Mouse (Mus musculus) olfactory bulb, adult 2 months (tissue): Measurements from ENCODE around the gene Gm14085.

Experiments used
- CTCF ChIP-seq: fragments of 200-500 bp; IDR thresholded peaks from 2 replicates; pipeline ENCODE4 v1.5.1; 2012; ENCODE audit warnings: low read depth, mild to moderate bottlenecking, low read length, moderate library complexity; ENCODE audit not compliant: insufficient read depth
- POLR2A ChIP-seq: fragments of 200-500 bp; IDR thresholded peaks from 2 replicates; pipeline ENCODE4 v1.6.1; 2012; ENCODE audit warnings: mild to moderate bottlenecking, low read depth, low read length, moderate library complexity; ENCODE audit not compliant: insufficient read depth

GRCm38 (mm10) chr2:122576295-122576694 lies 91.6 kb downstream of the Gm14085 start:
- TF ChIP-seq CTCF, result no peak
- TF ChIP-seq POLR2A, result no peak
